Comparison of ENCODE assay signal across 11 mouse cellular contexts in genomic region chr4:128755900-128756299, GRCm38 (mm10). TPM values are rescaled to one million over a fixed set of nuclear protein-coding genes. Genes with fewer than 3 reads are reported as not detected.
A peak's percentile ranks its signal among the peaks of the same experiment; 100 is the strongest.
DNase-seq lines count a peak whose midpoint lies in the region; ATAC-seq and TF ChIP-seq lines count a peak whose summit lies in the region.
"Had no signal": no experiment of that assay in that cellular context is flagged by ENCODE, and none has a peak within 500 bp of the region (broad histone marks: within the 10 kb centered on the region; RNA-seq: fewer than 3 reads in every experiment).

No protein-coding gene starts in this region.

- 0 out of 2 replicates have a peak overlapping the region, but pooled peaks have one; percentile 1 for H3K27ac ChIP-seq in lung, embryonic 15.5 days
- H3K27ac ChIP-seq in forebrain, embryonic 14.5 days (ENCODE audit: low read depth, low read length) = peak overlapping the region; percentile 6
- H3K27ac ChIP-seq in hindbrain, embryonic 16.5 days (ENCODE audit: low read depth, low read length) = peak overlapping the region; percentile 31; the same call in 1 of the 2 replicates
- H3K27ac ChIP-seq: neural tube, embryonic 12.5 days had no signal

- WGBS in lung, embryonic 15.5 days = 63% methylated on average over 7 of the region's 7 CpGs
- WGBS in lung, adult 2 months = 56% methylated on average over 7 of the region's 7 CpGs
- WGBS in forebrain, embryonic 14.5 days = 79% methylated on average over 7 of the region's 7 CpGs
- 73% methylated on average over 7 of the region's 7 CpGs for WGBS in hindbrain, embryonic 16.5 days

- no peak for TF ChIP-seq CTCF in lung, adult 2 months (IDR thresholded peaks at IDR 0.05; ENCODE audit: insufficient read depth, low read length)

- H3K9me3 ChIP-seq in lung, embryonic 15.5 days = no peaks in the 10 kb centered on the region
- H3K9me3 ChIP-seq in forebrain, embryonic 14.5 days (replicated peaks; ENCODE audit: control insufficient read depth, low read length) = no peaks in the 10 kb centered on the region
- H3K9me3 ChIP-seq in hindbrain, embryonic 16.5 days (ENCODE audit: control insufficient read depth, low read length) = no peaks in the 10 kb centered on the region
- H3K9me3 ChIP-seq: neural tube, embryonic 12.5 days had no signal

- H3K4me3 ChIP-seq in lung, embryonic 15.5 days = no peak overlapping the region
- no peak overlapping the region for H3K4me3 ChIP-seq in lung, adult 2 months (replicated peaks; ENCODE audit: extremely low read depth, low read depth, low read length)
- no peak overlapping the region for H3K4me3 ChIP-seq in forebrain, embryonic 14.5 days (ENCODE audit: low read depth, low read length)
- H3K4me3 ChIP-seq in hindbrain, embryonic 16.5 days (ENCODE audit: low read length) = no peak overlapping the region
- no peak overlapping the region for H3K4me3 ChIP-seq in myocyte
- H3K4me3 ChIP-seq: neural tube, embryonic 12.5 days had no signal

- no peaks in the 10 kb centered on the region for H3K4me1 ChIP-seq in lung, embryonic 15.5 days
- no peaks in the 10 kb centered on the region for H3K4me1 ChIP-seq in lung, adult 2 months (ENCODE audit: control insufficient read depth, insufficient read depth, low read length)
- H3K4me1 ChIP-seq in forebrain, embryonic 14.5 days (ENCODE audit: control insufficient read depth, insufficient read depth, low read length) = no peaks in the 10 kb centered on the region
- no peaks in the 10 kb centered on the region for H3K4me1 ChIP-seq in hindbrain, embryonic 16.5 days (ENCODE audit: control insufficient read depth, insufficient read depth, low read depth, low read length)
- H3K4me1 ChIP-seq: neural tube, embryonic 12.5 days had no signal

- no peaks in the 10 kb centered on the region for H3K79me2 ChIP-seq in myocyte (ENCODE audit: control insufficient read depth, insufficient read depth)

- no peak overlapping the region for H3K4me2 ChIP-seq in lung, embryonic 15.5 days
- H3K4me2 ChIP-seq in forebrain, embryonic 14.5 days (ENCODE audit: low read length) = no peak overlapping the region
- no peak overlapping the region for H3K4me2 ChIP-seq in hindbrain, embryonic 16.5 days (ENCODE audit: low read length)
- no peak overlapping the region for H3K4me2 ChIP-seq in myocyte (ENCODE audit: low read depth)
- H3K4me2 ChIP-seq: neural tube, embryonic 12.5 days had no signal

- DNase-seq in lung, adult 2 months = no peak
- DNase-seq in forebrain, embryonic 14.5 days (ENCODE audit: low spot score) = no peak
- DNase-seq in thymus, postnatal 36 days = no peak
- DNase-seq: gastrocnemius, postnatal 10 days; heart, postnatal 10 days; lung, postnatal 10 days had no signal

- H3K36me3 ChIP-seq in lung, embryonic 15.5 days = peaks cover 32% of the 10 kb centered on the region
- H3K36me3 ChIP-seq in forebrain, embryonic 14.5 days (ENCODE audit: control insufficient read depth, insufficient read depth, low read length) = peaks cover 50% of the 10 kb centered on the region
- peaks cover 25% of the 10 kb centered on the region for H3K36me3 ChIP-seq in hindbrain, embryonic 16.5 days (ENCODE audit: control insufficient read depth, insufficient read depth, low read length)
- peaks cover 15% of the 10 kb centered on the region for H3K36me3 ChIP-seq in myocyte (ENCODE audit: control insufficient read depth, insufficient read depth)

- ATAC-seq in lung, embryonic 15.5 days (ENCODE audit: borderline replicate concordance, extremely low read depth, low FRiP score, low TSS enrichment) = no peak
- peak; percentile 25; the same call in 1 of the 2 replicates for ATAC-seq in forebrain, embryonic 14.5 days
- ATAC-seq in hindbrain, embryonic 16.5 days = peak; percentile 51; the same call in 1 of the 2 replicates
- ATAC-seq in granulocyte monocyte progenitor cell, adult 5-6 weeks (replicated peaks; ENCODE audit: poor library complexity, severe bottlenecking) = no peak

- no peaks in the 10 kb centered on the region for H3K27me3 ChIP-seq in lung, embryonic 15.5 days
- H3K27me3 ChIP-seq in forebrain, embryonic 14.5 days (replicated peaks; ENCODE audit: control insufficient read depth, insufficient read depth, low read length) = no peaks in the 10 kb centered on the region
- H3K27me3 ChIP-seq in hindbrain, embryonic 16.5 days (replicated peaks; ENCODE audit: control insufficient read depth, insufficient read depth, low read length) = no peaks in the 10 kb centered on the region
- no peaks in the 10 kb centered on the region for H3K27me3 ChIP-seq in myocyte (ENCODE audit: control insufficient read depth, insufficient read depth, insufficient read length)
- H3K27me3 ChIP-seq: neural tube, embryonic 12.5 days had no signal

- no peak overlapping the region for H3K9ac ChIP-seq in lung, embryonic 15.5 days
- no peak overlapping the region for H3K9ac ChIP-seq in forebrain, embryonic 14.5 days (ENCODE audit: low read length)
- H3K9ac ChIP-seq in hindbrain, embryonic 16.5 days (ENCODE audit: low read depth, low read length) = no peak overlapping the region
- H3K9ac ChIP-seq: neural tube, embryonic 12.5 days had no signal

- TF ChIP-seq POLR2A in lung, adult 2 months (IDR thresholded peaks at IDR 0.05; ENCODE audit: borderline replicate concordance, extremely low read depth, low read depth, low read length) = no peak
- TF ChIP-seq POLR2A in myocyte (IDR thresholded peaks at IDR 0.05; ENCODE audit: insufficient read length, low read depth) = no peak

- H3ac ChIP-seq in myocyte (ENCODE audit: control insufficient read depth, insufficient read length) = no peak overlapping the region

TF ChIP-seq in myocyte, 11 proteins besides CTCF, POLR2A, EP300 and RAD21:
- TF ChIP-seq POLR2AphosphoS2 (IDR thresholded peaks at IDR 0.05; ENCODE audit: insufficient read length, low read depth) = peak; percentile 64
- TF ChIP-seq REST (IDR thresholded peaks at IDR 0.05; ENCODE audit: insufficient read depth, insufficient read length) = no peak
- TF ChIP-seq SRF (IDR thresholded peaks at IDR 0.05; ENCODE audit: control insufficient read depth, insufficient read length, low read depth) = no peak
- no peak for TF ChIP-seq USF1 (IDR thresholded peaks at IDR 0.05; ENCODE audit: low read depth)
- TF ChIP-seq CEBPB (IDR thresholded peaks at IDR 0.05; ENCODE audit: insufficient read depth, poor library complexity, severe bottlenecking) = no peak
- TF ChIP-seq MYOD1 (IDR thresholded peaks at IDR 0.05; ENCODE audit: control insufficient read depth in 1 of 3, insufficient read length in 2 of 3, low read depth in 2 of 3) = peak in 2 of 3 experiments; percentile 8 to 67
- TF ChIP-seq MYOG (IDR thresholded peaks at IDR 0.05; ENCODE audit: control insufficient read depth in 1 of 3, insufficient read depth in 1 of 3, insufficient read length in 2 of 3, low read depth in 2 of 3) = peak in 1 of 3 experiments; percentile 63
- no peak for TF ChIP-seq MAX (IDR thresholded peaks at IDR 0.05; ENCODE audit: low read depth)
- no peak for TF ChIP-seq E2F4 (IDR thresholded peaks at IDR 0.05; ENCODE audit: insufficient read depth)
- TF ChIP-seq TCF3 (IDR thresholded peaks at IDR 0.05; ENCODE audit: insufficient read length, low read depth) = no peak
- no peak for TF ChIP-seq TCF12 (IDR thresholded peaks at IDR 0.05; ENCODE audit: insufficient read depth, poor library complexity, severe bottlenecking)

RNA-seq across cellular contexts. Expression of gene A3galt2, which starts 0.7 kb away (rescaled TPM):
- polyA plus RNA-seq in lung, embryonic 15.5 days (2015; fragmentation: Nextera tagmentation; extraction: Ambion mirVana) = 0.20 and 0.35 TPM in 2 replicates
- 0.34 and 0.58 TPM in 2 replicates for polyA plus RNA-seq in lung, adult 2 months (2012; rRNA removed)
- polyA plus RNA-seq in forebrain, embryonic 14.5 days (2014; fragmentation: Nextera tagmentation; extraction: Ambion mirVana) = 0.27 and 0.38 TPM in 2 replicates
- 0.23 and 0.36 TPM in 2 replicates for polyA plus RNA-seq in hindbrain, embryonic 16.5 days (2015; fragmentation: Nextera tagmentation; extraction: Ambion mirVana)
- polyA plus RNA-seq in myocyte (2012; fragmentation: generic; extraction: Trizol) = 0.13 TPM
- not detected in 2 replicates for total RNA-seq in granulocyte monocyte progenitor cell, adult 5-6 weeks (2014; fragmentation: Nextera tagmentation)
- 0.04 TPM in 1 of 2 replicates, not detected in the other for total RNA-seq in granulocyte monocyte progenitor cell, adult 5-6 weeks (2017)

RNA-seq across cellular contexts. Expression of gene Zfp362, which starts 49.9 kb away (rescaled TPM):
- polyA plus RNA-seq in lung, embryonic 15.5 days (2015; fragmentation: Nextera tagmentation; extraction: Ambion mirVana) = 34.6 and 39.3 TPM in 2 replicates
- polyA plus RNA-seq in lung, adult 2 months (2012; rRNA removed) = 43.8 and 48.8 TPM in 2 replicates
- polyA plus RNA-seq in forebrain, embryonic 14.5 days (2014; fragmentation: Nextera tagmentation; extraction: Ambion mirVana) = 26.1 and 31.3 TPM in 2 replicates
- 29.8 and 33.2 TPM in 2 replicates for polyA plus RNA-seq in hindbrain, embryonic 16.5 days (2015; fragmentation: Nextera tagmentation; extraction: Ambion mirVana)
- polyA plus RNA-seq in myocyte (2012; fragmentation: generic; extraction: Trizol) = 12.0 TPM
- total RNA-seq in granulocyte monocyte progenitor cell, adult 5-6 weeks (2014; fragmentation: Nextera tagmentation) = 32.7 and 40.1 TPM in 2 replicates
- 3.7 and 4.4 TPM in 2 replicates for total RNA-seq in granulocyte monocyte progenitor cell, adult 5-6 weeks (2017)

Comparison
In these comparisons a context has a peak if more than half of its experiments do, and no peak if none do; other contexts are left out.
1. ATAC-seq: peak in forebrain, embryonic 14.5 days (single experiment) and hindbrain, embryonic 16.5 days (single experiment); none in lung, embryonic 15.5 days (single experiment) and granulocyte monocyte progenitor cell, adult 5-6 weeks (single experiment).
2. Peak in every context shown above with its lines, with median percentiles within 50 percentile points of each other: H3K27ac ChIP-seq.